Mouse (Mus musculus): ENCODE measurements around the gene Nr3c2. TPM values are rescaled to one million over a fixed set of nuclear protein-coding genes. Genes with fewer than 3 reads are reported as not detected.

The Nr3c2 gene
- polyA plus RNA-seq, 1 experiment from 2014 or later: 2.2 TPM

GRCm38 (mm10) chr8:77267941-77268405, 368.7 kb downstream of the Nr3c2 start:
- Histone ChIP-seq H3K27me3 (replicated peaks) (no peaks in the 10 kb centered on the region), H3K9me3 (no peaks in the 10 kb centered on the region), H3K36me3 (peaks cover 3% of the 10 kb centered on the region; the same call in 1 of the 2 replicates), H3K27ac (0 out of 2 replicates have a peak overlapping the region, but pooled peaks have one; percentile 2), H3K4me1 (no peaks in the 10 kb centered on the region), H3K4me3 (replicated peaks) (no peak overlapping the region), H3K4me2 (no peak overlapping the region), H3K9ac (no peak overlapping the region)
- WGBS: 37% methylated on average over 1 of the region's 1 CpGs
- peak; percentile 27; the same call in 1 of the 2 replicates for ATAC-seq (ENCODE audit: insufficient read depth, low FRiP score, low read depth)

- no peak overlapping the region for H3K27ac ChIP-seq
- WGBS: 84% methylated on average over 6 of the region's 6 CpGs
- no peak overlapping the region for H3K4me2 ChIP-seq
- no peak for ATAC-seq (ENCODE audit: insufficient read depth, low FRiP score, low read depth)
- peaks cover 3% of the 10 kb centered on the region; the same call in 1 of the 2 replicates for H3K36me3 ChIP-seq
- no peaks in the 10 kb centered on the region for H3K4me1 ChIP-seq
- no peaks in the 10 kb centered on the region for H3K27me3 ChIP-seq (replicated peaks)
- H3K4me3 ChIP-seq (replicated peaks): no peak overlapping the region
- no peaks in the 10 kb centered on the region for H3K9me3 ChIP-seq
- no peak overlapping the region for H3K9ac ChIP-seq
Measured at GRCm38 (mm10) chr8:77272136-77272535, 372.9 kb downstream of the Nr3c2 start.

- WGBS: 84% methylated on average over 5 of the region's 5 CpGs
- Histone ChIP-seq H3K4me3 (replicated peaks) (no peak overlapping the region), H3K4me1 (no peaks in the 10 kb centered on the region), H3K4me2 (no peak overlapping the region), H3K9me3 (no peaks in the 10 kb centered on the region), H3K9ac (no peak overlapping the region), H3K27ac (no peak overlapping the region), H3K27me3 (replicated peaks) (no peaks in the 10 kb centered on the region), H3K36me3 (peaks cover 3% of the 10 kb centered on the region; the same call in 1 of the 2 replicates)
- ATAC-seq (ENCODE audit: insufficient read depth, low FRiP score, low read depth): no peak
Measured at GRCm38 (mm10) chr8:77275571-77275970, 376.3 kb downstream of the Nr3c2 start.

- no peak overlapping the region for H3K9ac ChIP-seq
- no peak overlapping the region for H3K27ac ChIP-seq
- H3K4me3 ChIP-seq (replicated peaks): no peak overlapping the region
- H3K36me3 ChIP-seq: peaks cover 3% of the 10 kb centered on the region; the same call in 1 of the 2 replicates
- no peaks in the 10 kb centered on the region for H3K9me3 ChIP-seq
- H3K27me3 ChIP-seq (replicated peaks): no peaks in the 10 kb centered on the region
- H3K4me1 ChIP-seq: no peaks in the 10 kb centered on the region
- H3K4me2 ChIP-seq: no peak overlapping the region
- 77% methylated on average over 10 of the region's 10 CpGs for WGBS
- peak; percentile 43; the same call in 1 of the 2 replicates for ATAC-seq (ENCODE audit: insufficient read depth, low FRiP score, low read depth)
Measured at GRCm38 (mm10) chr8:77276827-77277226, 377.6 kb downstream of the Nr3c2 start.

- H3K4me3 ChIP-seq (replicated peaks): no peak overlapping the region
- WGBS: 91% methylated on average over 4 of the region's 4 CpGs
- H3K4me2 ChIP-seq: no peak overlapping the region
- no peaks in the 10 kb centered on the region for H3K9me3 ChIP-seq
- no peak overlapping the region for H3K9ac ChIP-seq
- H3K27me3 ChIP-seq (replicated peaks): no peaks in the 10 kb centered on the region
- H3K36me3 ChIP-seq: no peaks in the 10 kb centered on the region
- H3K27ac ChIP-seq: no peak overlapping the region
- ATAC-seq (ENCODE audit: insufficient read depth, low FRiP score, low read depth): no peak
- no peaks in the 10 kb centered on the region for H3K4me1 ChIP-seq
Measured at GRCm38 (mm10) chr8:77278246-77278645, 379.0 kb downstream of the Nr3c2 start.

GRCm38 (mm10) chr8:77279977-77280376, 380.7 kb downstream of the Nr3c2 start:
- 55% methylated on average over 3 of the region's 3 CpGs for WGBS
- H3K27ac ChIP-seq: no peak overlapping the region
- H3K27me3 ChIP-seq (replicated peaks): no peaks in the 10 kb centered on the region

GRCm38 (mm10) chr8:77282605-77283236, 383.5 kb downstream of the Nr3c2 start:
- H3K4me1 ChIP-seq: no peaks in the 10 kb centered on the region
- no peak for ATAC-seq (ENCODE audit: insufficient read depth, low FRiP score, low read depth)
- no peak overlapping the region for H3K27ac ChIP-seq
- no peak overlapping the region for H3K9ac ChIP-seq
- no peaks in the 10 kb centered on the region for H3K36me3 ChIP-seq
- no peak overlapping the region for H3K4me2 ChIP-seq
- 87% methylated on average over 7 of the region's 7 CpGs for WGBS
- no peaks in the 10 kb centered on the region for H3K9me3 ChIP-seq
- H3K27me3 ChIP-seq (replicated peaks): no peaks in the 10 kb centered on the region
- no peak overlapping the region for H3K4me3 ChIP-seq (replicated peaks)

More at GRCm38 (mm10) chr8:77279977-77280376, 380.7 kb downstream of the Nr3c2 start:
- H3K4me1 ChIP-seq: no peaks in the 10 kb centered on the region
- no peaks in the 10 kb centered on the region for H3K36me3 ChIP-seq
- no peak overlapping the region for H3K4me2 ChIP-seq
- H3K9ac ChIP-seq: no peak overlapping the region
- no peak for ATAC-seq (ENCODE audit: insufficient read depth, low FRiP score, low read depth)
- no peak overlapping the region for H3K4me3 ChIP-seq (replicated peaks)
- no peaks in the 10 kb centered on the region for H3K9me3 ChIP-seq

- Histone ChIP-seq H3K4me1 (no peaks in the 10 kb centered on the region), H3K27ac (no peak overlapping the region), H3K4me2 (no peak overlapping the region), H3K9ac (no peak overlapping the region), H3K36me3 (no peaks in the 10 kb centered on the region), H3K9me3 (no peaks in the 10 kb centered on the region), H3K27me3 (replicated peaks) (no peaks in the 10 kb centered on the region), H3K4me3 (replicated peaks) (no peak overlapping the region)
- WGBS: 82% methylated on average over 3 of the region's 3 CpGs
- no peak for ATAC-seq (ENCODE audit: insufficient read depth, low FRiP score, low read depth)
Measured at GRCm38 (mm10) chr8:77284473-77284872, 385.2 kb downstream of the Nr3c2 start.

GRCm38 (mm10) chr8:77288065-77288464, 388.8 kb downstream of the Nr3c2 start:
- Histone ChIP-seq H3K27ac (no peak overlapping the region), H3K4me3 (replicated peaks) (no peak overlapping the region), H3K9ac (no peak overlapping the region), H3K27me3 (replicated peaks) (no peaks in the 10 kb centered on the region), H3K4me2 (no peak overlapping the region), H3K4me1 (no peaks in the 10 kb centered on the region), H3K36me3 (no peaks in the 10 kb centered on the region), H3K9me3 (no peaks in the 10 kb centered on the region)
- 75% methylated on average over 3 of the region's 3 CpGs for WGBS
- no peak for ATAC-seq (ENCODE audit: insufficient read depth, low FRiP score, low read depth)

GRCm38 (mm10) chr8:77288492-77288891, 389.2 kb downstream of the Nr3c2 start:
- Histone ChIP-seq H3K36me3 (no peaks in the 10 kb centered on the region), H3K27me3 (replicated peaks) (no peaks in the 10 kb centered on the region), H3K27ac (no peak overlapping the region), H3K9ac (no peak overlapping the region), H3K4me3 (replicated peaks) (no peak overlapping the region), H3K9me3 (no peaks in the 10 kb centered on the region), H3K4me1 (no peaks in the 10 kb centered on the region), H3K4me2 (no peak overlapping the region)
- no peak for ATAC-seq (ENCODE audit: insufficient read depth, low FRiP score, low read depth)
- 92% methylated on average over 12 of the region's 12 CpGs for WGBS

GRCm38 (mm10) chr8:77292120-77292519, 392.9 kb downstream of the Nr3c2 start:
- Histone ChIP-seq H3K9me3 (no peaks in the 10 kb centered on the region), H3K4me3 (replicated peaks) (no peak overlapping the region), H3K27ac (no peak overlapping the region), H3K27me3 (replicated peaks) (no peaks in the 10 kb centered on the region), H3K9ac (no peak overlapping the region), H3K4me1 (no peaks in the 10 kb centered on the region), H3K36me3 (peaks cover 7% of the 10 kb centered on the region; the same call in 1 of the 2 replicates), H3K4me2 (no peak overlapping the region)
- no peak for ATAC-seq (ENCODE audit: insufficient read depth, low FRiP score, low read depth)
- 74% methylated on average over 4 of the region's 4 CpGs for WGBS

GRCm38 (mm10) chr8:77292649-77293048, 393.4 kb downstream of the Nr3c2 start:
- no peaks in the 10 kb centered on the region for H3K9me3 ChIP-seq
- H3K36me3 ChIP-seq: peaks cover 7% of the 10 kb centered on the region; the same call in 1 of the 2 replicates
- no peaks in the 10 kb centered on the region for H3K4me1 ChIP-seq
- 81% methylated on average over 11 of the region's 11 CpGs for WGBS
- ATAC-seq (ENCODE audit: insufficient read depth, low FRiP score, low read depth): no peak
- no peaks in the 10 kb centered on the region for H3K27me3 ChIP-seq (replicated peaks)
- no peak overlapping the region for H3K4me2 ChIP-seq
- no peak overlapping the region for H3K9ac ChIP-seq
- no peak overlapping the region for H3K4me3 ChIP-seq (replicated peaks)
- no peak overlapping the region for H3K27ac ChIP-seq
